Mouse (Mus musculus) stomach, postnatal 0 days (tissue): ENCODE measurements around the gene Sumo1.

Experiments used
- CTCF ChIP-seq: IDR thresholded peaks from 2 replicates; pipeline ENCODE4 v1.5.1; 2016; ENCODE audit warnings: antibody characterized with exemption, low read depth, mild to moderate bottlenecking, moderate library complexity
- EP300 ChIP-seq: optimal IDR thresholded peaks from 2 replicates; pipeline ENCODE3; 2016; ENCODE audit warnings: antibody characterized with exemption

DNA sequence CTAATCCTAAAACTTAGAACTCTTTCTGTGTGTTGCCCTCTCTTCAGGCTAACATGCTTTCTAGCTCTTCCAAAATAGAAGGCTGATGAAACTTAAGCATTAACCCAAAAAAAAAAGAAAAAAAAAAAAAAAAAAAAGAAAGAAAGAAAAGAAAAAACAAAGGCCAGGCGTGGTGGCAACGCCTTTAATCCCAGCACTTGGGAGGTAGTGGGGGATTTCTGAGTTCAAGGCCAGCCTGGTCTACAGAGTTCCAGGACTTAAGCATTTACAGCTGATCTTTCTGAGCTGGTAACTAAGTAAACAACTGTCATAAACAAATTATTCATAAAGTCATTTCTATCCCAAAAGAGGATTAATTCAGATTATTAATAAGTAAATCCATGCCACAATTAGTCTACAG, 1.8 kb downstream of the Sumo1 start:
- TF ChIP-seq CTCF: no peak
- no peak for TF ChIP-seq EP300
